Mouse (Mus musculus) fibroblast of lung, adult 2 months (primary cell): Measurements from ENCODE around the gene Wipf3.
A peak's percentile ranks its signal among the peaks of the same experiment; 100 is the strongest.

Experiments used
- DNase-seq: peaks from one replicate; pipeline ENCODE4 v3.0.0-alpha.2; 2011; ENCODE audit warnings: low read depth

Gene Wipf3

DNA sequence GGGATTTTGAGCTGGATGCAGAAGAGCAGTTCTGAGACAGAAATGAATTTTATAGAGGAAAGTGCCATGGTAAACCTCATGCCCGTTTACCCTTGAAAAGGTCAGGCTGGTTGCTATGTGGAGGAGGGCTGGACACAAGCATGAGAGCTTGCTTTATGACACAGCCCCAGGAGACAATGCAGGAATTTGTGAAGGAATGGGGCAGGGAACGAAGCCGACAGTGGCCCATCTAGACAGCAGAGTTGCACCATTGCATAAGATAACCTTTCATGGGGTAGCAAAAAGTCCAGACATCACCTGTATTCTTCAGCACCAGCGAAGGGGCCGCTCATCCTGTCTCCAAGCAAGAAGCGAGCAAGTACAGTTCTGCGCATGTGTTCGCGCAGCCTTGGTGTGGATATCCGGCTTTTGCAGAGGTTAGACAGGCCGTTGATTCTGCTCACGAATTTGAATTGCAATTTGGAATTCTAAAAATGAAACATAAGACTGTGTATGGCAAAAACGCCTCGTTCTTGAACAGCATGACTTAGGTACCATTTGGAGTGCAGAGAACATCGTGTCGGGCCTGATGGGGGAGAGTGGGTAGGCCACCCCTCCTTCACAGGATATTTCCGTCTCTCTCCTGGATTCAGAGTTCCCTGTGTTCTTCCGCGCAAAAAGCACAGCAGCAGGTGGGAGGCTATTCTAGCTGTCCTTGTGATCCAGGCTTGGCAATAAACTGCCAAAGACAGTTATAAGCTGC, 46.7 kb downstream of the Wipf3 start:
- no peak for DNase-seq

DNA sequence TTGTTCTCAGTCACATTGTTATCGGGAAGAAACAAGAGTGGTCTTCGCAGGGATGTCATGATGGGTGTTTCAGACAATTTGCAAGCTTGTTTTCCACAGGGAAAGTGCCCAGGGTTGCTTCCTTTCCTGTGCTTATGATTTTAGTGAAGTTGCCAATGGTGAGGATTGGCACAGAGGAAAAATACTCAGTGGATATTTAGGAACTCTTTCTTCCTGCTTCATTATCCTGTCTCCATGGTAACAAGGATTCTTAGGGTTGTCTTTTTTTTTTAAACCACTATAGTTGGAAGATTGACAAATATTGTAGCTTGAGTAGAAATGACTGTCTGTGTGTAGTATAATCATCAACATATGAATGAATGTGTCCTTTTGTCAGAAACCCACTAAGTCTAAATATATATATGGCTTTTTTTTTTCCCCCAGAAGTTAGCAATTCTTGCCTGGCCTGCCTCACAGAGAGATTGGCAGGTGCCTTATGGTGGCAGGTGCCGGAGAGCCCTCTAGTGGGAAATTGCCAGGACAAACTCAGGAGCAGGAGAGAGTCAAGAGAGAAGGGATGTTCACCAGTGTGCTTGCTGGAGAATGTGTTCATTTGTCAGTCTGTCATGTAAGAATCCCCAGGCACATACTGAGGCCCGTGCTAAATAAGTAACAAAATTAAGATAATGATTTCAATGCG, 49.4 kb downstream of the Wipf3 start:
- no peak for DNase-seq

- no peak for DNase-seq
Measured at GRCm38 (mm10) chr6:54481390-54482112, 52.1 kb downstream of the Wipf3 start.

DNA sequence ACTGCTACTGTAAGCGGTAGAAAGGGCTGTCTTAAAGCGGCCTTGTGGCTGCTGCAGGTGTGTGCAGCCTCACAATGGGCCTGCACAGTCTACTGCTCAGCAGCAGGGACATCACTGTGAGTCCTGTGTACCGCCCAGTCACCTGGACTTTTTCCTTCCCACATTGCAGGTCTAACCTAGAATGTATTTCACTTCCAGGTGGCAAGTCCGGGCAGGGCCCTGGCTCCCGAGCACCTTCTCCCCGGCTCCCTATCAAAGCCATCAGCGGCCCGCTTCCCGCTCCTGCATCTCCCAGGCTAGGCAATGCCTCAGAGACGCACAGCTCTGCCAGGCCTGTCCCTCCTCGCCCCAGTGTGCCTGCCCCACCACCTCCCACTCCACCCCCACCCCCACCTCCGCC, 55.6 kb downstream of the Wipf3 start:
- no peak for DNase-seq

GRCm38 (mm10) chr6:54485435-54485901, 56.1 kb downstream of the Wipf3 start:
- no peak for DNase-seq

DNA sequence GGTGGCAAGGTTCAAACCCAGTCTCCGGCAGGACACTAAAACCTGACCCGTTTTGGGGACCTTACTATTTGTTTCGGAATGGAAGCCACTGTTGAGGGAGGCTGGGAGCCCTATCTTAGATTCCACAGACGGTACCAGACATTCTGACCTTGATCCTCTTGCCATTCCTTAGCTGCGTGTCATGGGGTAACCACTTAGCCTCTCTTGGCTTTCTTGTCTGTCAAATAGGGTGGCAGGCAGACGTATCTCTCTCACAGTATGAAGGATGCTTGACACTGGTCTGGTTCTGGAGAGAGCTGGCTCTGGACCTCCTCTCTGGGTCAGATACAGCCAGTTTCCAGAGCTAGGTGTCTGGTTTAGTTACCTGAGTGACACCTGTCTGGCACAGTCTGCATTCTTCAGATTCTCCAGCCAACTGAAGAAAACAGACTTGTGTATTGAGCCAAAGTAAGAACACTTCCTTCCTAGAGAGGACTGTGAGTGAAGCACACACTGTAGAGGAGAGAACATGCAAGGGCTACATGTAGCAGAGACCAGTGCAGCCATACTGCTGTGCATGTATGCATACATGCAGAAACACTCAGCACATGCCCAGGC, 56.7 kb downstream of the Wipf3 start:
- no peak for DNase-seq

GRCm38 (mm10) chr6:54491074-54491473, 61.7 kb downstream of the Wipf3 start:
- no peak for DNase-seq

GRCm38 (mm10) chr6:54494097-54494496, 64.7 kb downstream of the Wipf3 start:
- DNase-seq, result no peak

DNA sequence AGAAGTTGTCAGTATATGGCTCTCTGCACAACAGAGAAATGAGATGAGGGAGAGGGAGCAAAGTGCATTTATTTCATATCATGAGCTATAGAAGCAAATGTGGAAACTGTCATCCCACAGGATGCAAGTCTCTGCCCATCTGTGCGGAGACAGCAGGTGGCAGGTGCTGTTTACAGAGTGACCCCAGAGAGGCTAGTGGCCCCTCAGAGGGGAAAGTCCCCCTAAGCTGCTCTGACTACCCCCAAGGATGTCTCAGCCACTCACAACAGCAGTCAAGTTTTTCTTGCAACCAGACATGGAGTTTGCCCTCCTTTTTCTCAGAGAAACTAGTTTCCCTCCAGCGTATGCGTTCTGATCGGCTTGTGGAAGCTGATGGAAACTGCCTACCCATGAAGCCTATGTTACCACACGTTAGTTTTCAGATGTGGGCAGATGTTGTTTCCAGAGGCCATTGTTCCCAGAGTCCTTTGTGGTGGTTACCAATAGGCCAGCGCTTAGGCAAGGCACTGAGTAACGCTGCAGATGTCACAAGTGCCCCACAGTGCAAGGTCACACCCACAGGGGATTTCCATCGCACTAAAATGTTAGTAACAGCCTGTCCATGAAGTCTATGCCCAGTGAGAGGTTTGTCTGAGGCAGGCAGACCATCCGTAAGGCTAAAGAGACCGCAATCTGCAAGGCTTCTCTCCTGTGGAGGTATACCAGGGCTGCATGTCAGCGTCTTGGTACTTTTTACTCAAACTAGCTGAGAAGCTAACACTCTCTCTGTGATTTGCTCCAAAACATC, 65.4 kb downstream of the Wipf3 start:
- DNase-seq, result no peak

- DNase-seq, result no peak
Measured at GRCm38 (mm10) chr6:54496214-54496613, 66.8 kb downstream of the Wipf3 start.

GRCm38 (mm10) chr6:54502661-54503115, 73.3 kb downstream of the Wipf3 start:
- DNase-seq, result no peak

DNA sequence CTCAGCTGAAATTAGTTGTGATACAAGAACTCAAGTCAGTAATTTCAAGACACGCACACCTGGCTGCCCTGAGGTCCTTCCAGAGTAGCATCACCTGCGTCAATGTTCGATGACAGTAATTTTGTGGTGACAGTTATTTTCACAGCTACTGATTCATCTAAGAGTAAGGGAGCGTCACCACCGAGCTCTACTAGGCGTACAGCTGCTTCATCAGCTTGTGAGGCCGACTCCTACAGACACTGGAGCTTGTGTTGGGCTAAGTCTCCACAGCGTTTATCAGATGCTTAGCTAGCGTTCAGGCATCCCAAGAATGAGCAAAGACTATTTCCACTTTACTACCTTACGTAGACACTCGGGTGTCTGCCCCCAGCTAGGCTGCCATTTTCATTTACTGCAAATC, 76.9 kb downstream of the Wipf3 start:
- no peak for DNase-seq

DNA sequence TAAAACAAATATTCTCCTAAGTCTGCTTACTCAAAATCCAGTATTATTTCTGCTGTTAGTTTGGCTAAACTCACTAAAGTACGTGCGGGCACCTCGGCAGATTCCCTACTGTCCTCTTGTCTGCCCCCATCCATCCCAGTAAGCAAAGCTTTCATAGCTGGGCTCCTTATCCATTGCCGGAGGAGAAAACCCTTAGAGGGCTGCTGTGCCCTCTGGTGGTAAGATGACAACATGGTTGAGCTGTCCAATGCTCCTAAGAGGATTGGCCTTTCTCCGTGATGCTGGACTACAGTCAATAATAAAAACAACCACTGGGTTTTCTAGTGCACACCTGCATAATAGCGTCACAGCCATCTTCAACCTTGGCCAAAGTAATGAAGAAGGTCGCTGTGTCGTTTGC, 77.6 kb downstream of the Wipf3 start:
- DNase-seq, result peak; percentile 23

- no peak for DNase-seq
Measured at GRCm38 (mm10) chr6:54507808-54508207, 78.4 kb downstream of the Wipf3 start.

GRCm38 (mm10) chr6:54508256-54508793, 78.9 kb downstream of the Wipf3 start:
- no peak for DNase-seq

- no peak for DNase-seq
Measured at GRCm38 (mm10) chr6:54509264-54509663, 79.9 kb downstream of the Wipf3 start.

- no peak for DNase-seq
Measured at GRCm38 (mm10) chr6:54512256-54512655, 82.9 kb downstream of the Wipf3 start.

GRCm38 (mm10) chr6:54516512-54517134, 87.2 kb downstream of the Wipf3 start:
- DNase-seq, result no peak

- no peak for DNase-seq
Measured at GRCm38 (mm10) chr6:54518758-54519157, 89.4 kb downstream of the Wipf3 start.

DNA sequence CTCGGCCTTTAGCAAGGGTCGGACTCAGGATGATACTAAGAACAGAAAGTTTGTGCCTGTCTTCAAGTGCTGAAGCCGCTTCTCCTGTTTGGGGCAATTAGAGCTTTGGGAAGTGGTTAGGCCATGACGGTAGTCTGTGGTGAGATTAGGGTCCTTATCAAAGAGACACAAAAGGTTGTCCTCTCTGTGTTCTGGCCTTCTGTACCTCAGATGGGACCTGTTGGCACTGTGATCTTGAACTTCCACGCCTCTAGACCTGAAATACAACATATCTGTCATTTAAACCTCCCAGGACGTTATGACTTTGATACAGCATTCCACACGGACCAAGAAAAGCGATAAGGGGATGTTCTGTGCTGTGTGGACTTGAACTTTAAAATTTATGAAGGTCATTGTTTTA, 99.3 kb downstream of the Wipf3 start:
- DNase-seq, result no peak

- no peak for DNase-seq
Measured at GRCm38 (mm10) chr6:54530182-54530581, 100.8 kb downstream of the Wipf3 start.
